Mouse (Mus musculus): Measurements from ENCODE around the gene Unc13b. TPM values are rescaled to one million over a fixed set of nuclear protein-coding genes. Genes with fewer than 3 reads are reported as not detected.

Gene Unc13b
- total and polyA plus RNA-seq, 2 experiments from 2014 or later = 7.9 to 40.2 TPM

DNA sequence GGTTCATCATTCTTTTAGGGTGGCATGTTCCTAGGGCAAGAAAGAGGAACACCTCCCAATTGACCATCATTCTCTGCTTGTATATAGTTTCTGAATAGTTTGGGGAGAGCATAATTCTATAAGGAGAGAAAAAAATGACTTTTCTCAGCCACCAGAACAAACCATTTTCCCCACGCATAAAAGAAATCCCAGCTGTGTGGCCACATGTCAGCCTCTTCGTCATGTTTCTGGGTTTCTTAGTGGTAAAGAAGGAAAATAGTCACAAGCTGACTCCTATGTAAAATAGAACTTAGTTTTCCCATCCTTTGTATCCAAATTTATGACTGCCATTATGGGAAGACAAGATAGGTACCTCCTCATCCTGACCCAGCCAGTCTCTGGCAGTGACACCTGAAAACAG, 146.2 kb downstream of the Unc13b start:
- no peak for ATAC-seq (ENCODE audit: low FRiP score)
- H3K36me3 ChIP-seq (ENCODE audit: insufficient read depth, low read length) = no peaks in the 10 kb centered on the region
- H3K27ac ChIP-seq (ENCODE audit: low read depth, low read length) = no peak overlapping the region
- no peak overlapping the region for H3K4me3 ChIP-seq (ENCODE audit: low read depth, low read length)
- peaks cover 2% of the 10 kb centered on the region; the same call in 1 of the 2 replicates for H3K4me1 ChIP-seq (ENCODE audit: insufficient read depth, low read length)
- no peak for TF ChIP-seq CTCF (IDR thresholded peaks at IDR 0.05)
- no peak overlapping the region for H3K9ac ChIP-seq (replicated peaks; ENCODE audit: low read length, poor library complexity, severe bottlenecking)
- no peak overlapping the region for H3K4me2 ChIP-seq (ENCODE audit: low read depth, low read length, poor library complexity, severe bottlenecking)
- no peak for DNase-seq (ENCODE audit: low spot score)
- 78% methylated on average over 2 of the region's 2 CpGs for WGBS
- no peaks in the 10 kb centered on the region for H3K27me3 ChIP-seq (ENCODE audit: insufficient read depth, low read length)
- peaks cover 5% of the 10 kb centered on the region; the same call in 1 of the 2 replicates for H3K9me3 ChIP-seq (ENCODE audit: low read length)

DNA sequence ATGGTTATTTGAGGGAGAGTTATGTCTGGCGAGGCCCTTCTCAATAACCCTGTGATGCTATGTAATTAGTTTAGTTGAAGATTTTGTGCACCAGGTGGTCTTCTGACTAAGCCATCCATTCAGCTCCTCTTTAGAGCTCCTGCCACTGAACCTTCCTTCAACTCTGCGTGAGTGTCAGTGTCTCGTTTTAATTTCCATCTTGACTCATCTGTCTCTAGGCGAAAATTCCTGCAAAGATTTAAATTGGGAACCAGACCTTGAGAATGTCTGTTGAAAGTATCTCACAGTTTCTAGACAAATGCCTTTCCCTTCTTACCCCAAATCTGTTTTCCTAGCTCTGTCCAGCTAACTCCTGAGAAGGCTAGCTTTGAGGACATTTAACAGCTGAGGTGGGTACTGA, 146.8 kb downstream of the Unc13b start:
- peaks cover 5% of the 10 kb centered on the region; the same call in 1 of the 2 replicates for H3K9me3 ChIP-seq (ENCODE audit: low read length)
- H3K4me2 ChIP-seq (ENCODE audit: low read depth, low read length, poor library complexity, severe bottlenecking) = no peak overlapping the region
- no peak overlapping the region for H3K4me3 ChIP-seq (ENCODE audit: low read depth, low read length)
- no peak overlapping the region for H3K27ac ChIP-seq (ENCODE audit: low read depth, low read length)
- no peaks in the 10 kb centered on the region for H3K36me3 ChIP-seq (ENCODE audit: insufficient read depth, low read length)
- no peak for ATAC-seq (ENCODE audit: low FRiP score)
- DNase-seq (ENCODE audit: low spot score) = peak; percentile 8
- H3K27me3 ChIP-seq (ENCODE audit: insufficient read depth, low read length) = no peaks in the 10 kb centered on the region
- no peak overlapping the region for H3K9ac ChIP-seq (replicated peaks; ENCODE audit: low read length, poor library complexity, severe bottlenecking)
- TF ChIP-seq CTCF (IDR thresholded peaks at IDR 0.05) = no peak
- peaks cover 2% of the 10 kb centered on the region; the same call in 1 of the 2 replicates for H3K4me1 ChIP-seq (ENCODE audit: insufficient read depth, low read length)
- WGBS = 37% methylated on average over 4 of the region's 4 CpGs

DNA sequence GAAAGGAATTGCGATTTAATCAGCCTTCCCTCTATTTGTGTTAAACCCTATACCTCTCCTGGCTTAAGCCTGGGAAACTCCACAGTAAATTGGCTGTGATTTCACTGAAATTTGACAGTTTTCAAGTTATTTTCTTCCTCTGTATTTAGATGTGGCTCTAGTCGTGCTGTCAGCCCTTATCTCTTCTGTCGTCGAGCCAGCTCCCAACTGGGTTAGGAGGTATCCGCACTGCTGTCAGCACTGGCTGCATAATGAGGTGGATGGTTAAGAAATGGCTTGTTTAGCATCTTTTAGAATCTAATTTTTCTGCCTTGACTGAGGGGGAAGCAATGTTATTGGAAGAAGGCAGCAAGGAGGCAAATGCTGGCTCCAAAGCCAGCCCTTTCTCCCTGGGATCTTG, 148.2 kb downstream of the Unc13b start:
- peak; percentile 20 for DNase-seq (ENCODE audit: low spot score)
- WGBS = 37% methylated on average over 5 of the region's 5 CpGs

DNA sequence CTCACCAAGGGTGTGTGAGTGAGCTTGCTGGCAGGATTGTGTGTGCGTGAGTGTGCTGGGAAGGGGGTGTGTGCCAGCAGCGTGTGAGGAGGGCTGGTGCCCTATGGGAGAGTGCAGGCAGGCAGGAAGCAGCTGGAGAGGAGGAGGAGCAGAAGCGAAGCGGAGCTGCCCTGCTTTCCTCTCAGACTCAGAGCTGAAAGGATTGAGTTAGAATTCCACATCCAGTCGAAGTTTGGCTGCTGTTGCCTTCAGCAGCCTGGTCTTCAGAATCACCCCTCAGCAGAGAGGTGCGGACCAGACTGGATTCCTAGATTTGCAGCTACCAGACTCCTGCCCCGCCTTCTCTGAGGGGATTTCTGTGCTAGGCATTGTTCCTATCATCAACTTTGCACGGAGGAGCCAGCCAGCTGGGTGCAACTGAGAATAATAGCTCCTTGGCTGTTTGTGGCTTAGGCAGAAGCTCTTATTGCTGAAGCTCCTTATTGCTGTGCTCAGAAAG, 150.4 kb downstream of the Unc13b start:
- no peak for TF ChIP-seq CTCF (IDR thresholded peaks at IDR 0.05)
- 1% methylated on average over 8 of the region's 8 CpGs for WGBS

More for the DNA sequence above, 148.2 kb downstream of the Unc13b start:
- Histone ChIP-seq H3K9ac (replicated peaks; ENCODE audit: low read length, poor library complexity, severe bottlenecking) (no peak overlapping the region), H3K9me3 (ENCODE audit: low read length) (0 out of 2 replicates have a peak, but pooled peaks cover under 1% of the 10 kb centered on the region), H3K4me1 (ENCODE audit: insufficient read depth, low read length) (peaks cover 2% of the 10 kb centered on the region; the same call in 1 of the 2 replicates), H3K27me3 (ENCODE audit: insufficient read depth, low read length) (no peaks in the 10 kb centered on the region), H3K4me2 (ENCODE audit: low read depth, low read length, poor library complexity, severe bottlenecking) (no peak overlapping the region), H3K36me3 (ENCODE audit: insufficient read depth, low read length) (no peaks in the 10 kb centered on the region), H3K27ac (ENCODE audit: low read depth, low read length) (peak overlapping the region; percentile 44; the same call in 1 of the 2 replicates), H3K4me3 (ENCODE audit: low read depth, low read length) (no peak overlapping the region)
- ATAC-seq (ENCODE audit: low FRiP score) = no peak
- TF ChIP-seq CTCF (IDR thresholded peaks at IDR 0.05) = no peak

DNA sequence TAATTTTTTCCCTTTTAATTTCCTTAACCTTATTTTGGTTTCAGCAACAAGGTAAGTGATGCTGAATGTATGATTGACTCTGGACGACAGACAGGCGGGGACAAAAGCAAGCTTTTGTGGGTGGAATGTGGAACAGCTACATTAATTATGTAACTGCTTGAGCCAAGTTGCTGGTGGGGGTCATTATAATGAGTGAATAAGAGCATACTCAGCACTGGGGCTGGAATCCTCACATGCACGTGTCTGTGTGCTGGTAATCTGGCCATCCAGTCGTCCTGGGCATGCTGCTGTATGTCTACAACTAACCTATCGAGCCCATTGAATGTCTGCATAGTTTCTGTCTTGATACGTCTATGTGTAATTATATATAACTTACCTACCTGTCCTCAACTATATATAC, 150.9 kb downstream of the Unc13b start:
- Histone ChIP-seq H3K9ac (replicated peaks; ENCODE audit: low read length, poor library complexity, severe bottlenecking) (0 out of 2 replicates have a peak overlapping the region, but pooled peaks have one; percentile 34), H3K4me3 (ENCODE audit: low read depth, low read length) (peak overlapping the region; percentile 28), H3K9me3 (ENCODE audit: low read length) (no peaks in the 10 kb centered on the region), H3K27ac (ENCODE audit: low read depth, low read length) (peak overlapping the region; percentile 77; the same call in 1 of the 2 replicates), H3K4me1 (ENCODE audit: insufficient read depth, low read length) (peaks cover 2% of the 10 kb centered on the region; the same call in 1 of the 2 replicates), H3K4me2 (ENCODE audit: low read depth, low read length, poor library complexity, severe bottlenecking) (peak overlapping the region; percentile 57), H3K36me3 (ENCODE audit: insufficient read depth, low read length) (no peaks in the 10 kb centered on the region), H3K27me3 (ENCODE audit: insufficient read depth, low read length) (no peaks in the 10 kb centered on the region)
- TF ChIP-seq CTCF (IDR thresholded peaks at IDR 0.05) = 0 out of 2 replicates have a peak, but pooled peaks have one; percentile 2
- 16% methylated on average over 6 of the region's 6 CpGs for WGBS
- DNase-seq (ENCODE audit: low spot score) (peak; percentile 46), ATAC-seq (ENCODE audit: low FRiP score) (no peak)

More for the DNA sequence above, 150.4 kb downstream of the Unc13b start:
- H3K9me3 ChIP-seq (ENCODE audit: low read length) = no peaks in the 10 kb centered on the region
- peak overlapping the region; percentile 34 for H3K9ac ChIP-seq (replicated peaks; ENCODE audit: low read length, poor library complexity, severe bottlenecking)
- H3K36me3 ChIP-seq (ENCODE audit: insufficient read depth, low read length) = no peaks in the 10 kb centered on the region
- H3K4me3 ChIP-seq (ENCODE audit: low read depth, low read length) = peak overlapping the region; percentile 28
- peak; percentile 45 for DNase-seq (ENCODE audit: low spot score)
- H3K4me2 ChIP-seq (ENCODE audit: low read depth, low read length, poor library complexity, severe bottlenecking) = peak overlapping the region; percentile 57
- H3K27ac ChIP-seq (ENCODE audit: low read depth, low read length) = peak overlapping the region; percentile 77
- H3K27me3 ChIP-seq (ENCODE audit: insufficient read depth, low read length) = no peaks in the 10 kb centered on the region
- peak; percentile 75 for ATAC-seq (ENCODE audit: low FRiP score)
- peaks cover 2% of the 10 kb centered on the region; the same call in 1 of the 2 replicates for H3K4me1 ChIP-seq (ENCODE audit: insufficient read depth, low read length)

DNA sequence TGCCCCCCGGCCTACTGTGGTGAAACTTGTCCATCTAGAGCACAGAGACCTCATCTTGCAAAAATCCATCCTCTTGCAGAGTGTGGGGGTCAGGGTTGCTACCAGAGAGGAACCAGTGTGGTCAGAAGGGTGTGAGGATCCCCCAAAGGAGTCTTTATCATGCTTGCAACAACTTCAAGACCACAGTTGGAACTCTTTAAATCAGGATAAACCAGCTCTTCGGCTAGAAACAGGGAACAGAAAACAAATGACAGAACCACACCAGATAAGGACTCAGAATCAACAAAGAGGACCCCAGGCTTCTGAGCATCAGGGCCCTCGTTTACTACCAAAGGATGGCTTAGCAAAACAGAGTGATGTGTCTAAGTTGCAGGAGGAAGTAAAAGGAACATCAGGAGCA, 157.7 kb downstream of the Unc13b start:
- Histone ChIP-seq H3K4me3 (ENCODE audit: low read depth, low read length) (no peak overlapping the region), H3K27ac (ENCODE audit: low read depth, low read length) (no peak overlapping the region), H3K36me3 (ENCODE audit: insufficient read depth, low read length) (no peaks in the 10 kb centered on the region), H3K9me3 (ENCODE audit: low read length) (no peaks in the 10 kb centered on the region), H3K4me1 (ENCODE audit: insufficient read depth, low read length) (no peaks in the 10 kb centered on the region), H3K27me3 (ENCODE audit: insufficient read depth, low read length) (no peaks in the 10 kb centered on the region), H3K4me2 (ENCODE audit: low read depth, low read length, poor library complexity, severe bottlenecking) (no peak overlapping the region), H3K9ac (replicated peaks; ENCODE audit: low read length, poor library complexity, severe bottlenecking) (no peak overlapping the region)
- 91% methylated on average over 3 of the region's 3 CpGs for WGBS
- TF ChIP-seq CTCF (IDR thresholded peaks at IDR 0.05) = no peak
- ATAC-seq (ENCODE audit: low FRiP score) = no peak
- no peak for DNase-seq (ENCODE audit: low spot score)
